Mouse (Mus musculus) MEL-GATA-1-ER (cell line): ENCODE measurements around the gene Kcne1.
A peak's percentile ranks its signal among the peaks of the same experiment; 100 is the strongest.

Source experiments
- DNase-seq: peaks from one replicate; pipeline ENCODE4 v3.0.0-alpha.2; 2012; ENCODE audit warnings: low read depth; ENCODE audit errors: extremely low read depth

Gene Kcne1

DNA sequence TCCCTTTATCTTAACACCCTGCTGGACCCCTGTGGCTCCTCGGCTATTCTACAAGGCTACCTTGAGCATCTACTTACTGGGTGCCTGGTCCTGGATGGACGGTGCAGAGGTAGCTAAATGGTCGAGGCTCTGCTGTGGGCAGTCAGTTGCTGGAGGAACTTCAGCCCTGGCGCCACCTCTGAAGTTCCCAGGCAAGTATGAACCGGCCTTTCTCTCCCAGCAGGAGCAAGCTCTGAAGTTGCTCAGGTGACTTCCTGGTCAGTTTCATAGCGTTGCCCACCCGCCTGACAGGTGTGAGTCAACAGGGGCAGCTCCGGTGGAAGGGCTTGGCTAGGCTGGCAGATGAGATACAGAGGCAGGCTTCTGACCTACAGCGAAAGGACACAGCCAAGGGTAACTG is at the start of gene Kcne1:
Gene Kcne1, minus strand, starts transcription at position 240 of the 400 bp plus-strand sequence.
- no peak for DNase-seq

DNA sequence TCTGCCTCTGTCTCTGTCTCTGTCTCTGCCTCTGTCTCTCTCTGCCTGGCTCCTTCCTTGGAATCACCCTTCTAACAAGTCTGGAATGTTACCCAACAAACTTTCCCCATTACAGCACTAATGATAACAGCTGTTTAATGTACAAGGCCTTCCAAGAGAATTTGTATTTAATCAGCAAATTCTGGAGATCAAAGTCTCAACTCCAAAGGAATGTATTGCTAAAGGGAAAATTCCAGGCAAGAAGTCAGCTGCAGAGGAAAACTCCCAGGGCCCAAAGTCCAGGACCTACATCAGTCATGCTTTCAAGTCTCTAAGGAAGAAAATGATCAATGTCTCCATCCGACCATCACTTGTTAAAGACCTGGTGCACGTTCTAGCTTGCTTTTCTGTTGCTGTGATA is 48.6 kb upstream of the Kcne1 start:
- DNase-seq: no peak

DNA sequence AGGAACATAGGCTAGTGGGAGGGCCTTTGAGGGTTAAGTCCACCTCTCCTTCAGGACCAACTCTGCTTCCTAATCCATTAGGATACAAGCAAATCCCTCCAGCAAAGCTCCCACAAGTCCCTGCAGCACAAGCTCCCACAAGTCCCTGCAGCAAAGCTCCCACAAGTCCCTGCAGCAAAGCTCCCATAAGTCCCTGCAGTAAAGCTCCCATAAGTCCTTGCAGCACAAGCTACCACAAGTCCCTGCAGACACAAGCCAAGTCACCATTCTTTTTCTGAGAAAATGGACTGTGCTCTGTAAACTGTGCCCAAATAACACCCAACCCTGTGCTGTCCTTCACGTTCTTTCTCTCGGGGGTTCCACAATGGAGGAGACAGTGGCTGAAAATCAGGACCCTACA is 44.9 kb upstream of the Kcne1 start:
- no peak for DNase-seq

DNA sequence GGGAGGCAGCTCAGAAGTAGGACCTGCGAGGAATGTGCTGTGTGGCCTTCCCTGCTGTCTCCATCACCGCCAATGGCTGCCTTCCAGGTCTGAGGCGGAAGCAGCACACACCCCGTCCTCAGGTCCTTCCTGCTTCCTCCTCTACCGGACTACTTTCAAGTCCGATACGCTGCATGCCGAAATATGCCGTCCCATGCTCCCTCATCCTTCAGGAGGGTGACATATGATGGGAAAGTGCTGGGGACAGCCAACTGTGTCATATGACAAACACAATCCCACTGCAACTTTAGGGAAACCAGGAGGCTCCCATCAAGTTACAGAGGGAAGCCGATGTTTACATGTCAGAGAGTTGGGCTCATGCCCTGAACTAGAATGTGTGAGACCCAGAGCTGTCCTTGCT is 43.8 kb upstream of the Kcne1 start:
- DNase-seq: no peak

DNA sequence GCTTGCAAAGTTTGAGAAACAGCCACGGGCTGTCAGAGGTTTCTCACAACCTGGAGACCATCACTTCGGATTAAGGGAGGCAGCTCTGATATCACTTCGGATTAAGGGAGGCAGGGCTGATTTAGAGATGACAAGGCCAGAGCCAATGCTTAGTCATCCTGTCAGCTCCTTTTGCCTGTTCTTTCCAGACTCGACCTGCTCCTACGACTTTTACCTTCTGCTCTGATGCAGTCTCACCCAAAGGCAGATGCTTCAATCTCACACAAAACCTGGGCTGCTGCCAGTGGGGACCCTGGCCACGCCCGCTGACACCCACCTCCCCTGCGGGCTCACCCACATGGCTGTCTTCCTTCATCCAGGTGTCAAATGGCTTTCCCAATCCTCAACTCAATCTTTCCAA is 42.9 kb upstream of the Kcne1 start:
- no peak for DNase-seq

DNA sequence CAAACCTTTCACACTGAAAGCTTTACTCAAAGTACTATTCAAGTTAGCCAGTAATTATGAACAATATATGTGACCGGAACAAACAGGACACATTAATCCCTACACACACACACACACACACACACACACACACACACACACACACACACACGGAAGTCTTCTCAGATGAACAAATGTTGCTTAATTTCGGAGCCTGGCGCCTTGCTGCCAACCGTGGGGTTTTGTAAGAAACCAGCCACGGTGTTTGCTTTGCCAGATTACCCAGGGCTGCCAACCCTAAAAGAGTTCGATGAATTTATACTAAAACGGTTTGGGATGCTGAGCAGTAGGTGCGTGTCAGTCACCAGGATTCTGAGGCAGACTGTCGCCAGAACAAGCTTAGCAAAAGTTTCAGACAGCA is 41.9 kb upstream of the Kcne1 start:
- DNase-seq: no peak

DNA sequence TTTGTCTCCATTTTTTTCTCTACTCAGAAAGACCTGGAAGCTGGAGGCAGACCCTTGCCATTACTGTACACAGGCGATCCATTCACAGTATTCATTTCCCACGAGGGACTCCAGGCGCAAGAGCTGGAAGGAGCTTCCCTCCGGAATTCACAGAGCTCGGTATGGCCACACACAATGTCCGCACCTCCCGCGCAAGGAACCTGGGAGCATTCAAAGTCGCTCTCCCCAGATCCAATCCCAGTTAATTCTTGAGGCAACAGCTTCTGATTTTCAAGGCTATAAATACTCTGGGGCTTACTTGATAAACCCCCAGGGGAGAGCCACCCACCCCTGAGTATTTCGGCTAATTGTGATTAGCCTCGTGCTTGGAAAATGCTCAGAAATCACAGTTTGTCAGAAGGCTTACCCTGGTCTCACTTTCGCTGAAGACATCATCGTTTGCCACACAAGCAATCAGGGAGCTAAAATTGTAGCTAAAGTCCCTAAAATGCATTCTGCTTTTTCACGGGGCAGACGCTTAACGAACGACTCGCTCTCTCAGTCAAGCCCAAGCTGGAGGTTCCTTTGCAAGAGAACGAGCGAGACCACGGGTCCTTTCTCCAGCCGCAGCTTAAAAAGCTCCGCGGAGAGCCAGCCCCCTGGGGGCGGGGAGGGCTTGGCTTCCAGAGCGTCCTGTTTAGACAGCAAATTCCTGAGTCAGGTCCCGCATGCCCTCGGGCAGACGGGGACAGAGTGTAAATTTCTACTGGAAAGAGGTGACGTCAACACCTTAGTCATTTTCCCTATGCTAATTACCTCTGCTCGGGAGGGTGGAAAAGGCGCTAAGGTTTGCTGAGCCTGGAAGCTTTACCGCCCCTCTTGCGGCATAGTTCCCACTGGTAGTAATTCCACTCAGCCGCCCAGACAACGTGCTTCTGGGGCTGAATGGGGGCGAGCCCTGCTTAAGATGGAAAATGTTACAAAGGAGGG is 40.5 kb upstream of the Kcne1 start:
- DNase-seq: no peak

DNA sequence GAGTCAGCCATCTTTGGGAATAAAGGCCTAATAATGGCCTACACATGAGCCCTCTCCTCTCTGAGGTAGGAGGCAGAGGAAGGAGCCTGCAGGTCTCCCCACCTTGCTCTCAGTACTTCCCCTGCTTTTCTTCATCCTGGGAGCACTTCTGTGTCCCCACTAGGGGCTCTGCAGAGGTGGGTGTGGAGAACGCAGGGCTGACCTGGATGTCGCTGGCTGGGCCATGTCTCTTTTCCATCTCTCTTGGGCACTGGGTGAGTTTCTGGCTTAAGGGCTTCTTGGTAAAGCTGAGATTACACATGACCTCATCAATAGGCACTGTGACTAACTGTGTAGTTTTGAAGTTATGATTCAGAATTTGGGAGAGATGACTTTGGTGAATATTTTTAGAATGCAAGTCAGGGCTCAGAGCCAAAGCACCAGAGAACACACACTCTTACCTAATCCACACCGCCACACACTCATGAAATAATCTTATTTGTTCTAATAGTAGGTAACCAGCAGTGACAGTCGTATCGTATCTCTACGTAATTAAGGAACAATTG is 39.4 kb upstream of the Kcne1 start:
- no peak for DNase-seq

DNA sequence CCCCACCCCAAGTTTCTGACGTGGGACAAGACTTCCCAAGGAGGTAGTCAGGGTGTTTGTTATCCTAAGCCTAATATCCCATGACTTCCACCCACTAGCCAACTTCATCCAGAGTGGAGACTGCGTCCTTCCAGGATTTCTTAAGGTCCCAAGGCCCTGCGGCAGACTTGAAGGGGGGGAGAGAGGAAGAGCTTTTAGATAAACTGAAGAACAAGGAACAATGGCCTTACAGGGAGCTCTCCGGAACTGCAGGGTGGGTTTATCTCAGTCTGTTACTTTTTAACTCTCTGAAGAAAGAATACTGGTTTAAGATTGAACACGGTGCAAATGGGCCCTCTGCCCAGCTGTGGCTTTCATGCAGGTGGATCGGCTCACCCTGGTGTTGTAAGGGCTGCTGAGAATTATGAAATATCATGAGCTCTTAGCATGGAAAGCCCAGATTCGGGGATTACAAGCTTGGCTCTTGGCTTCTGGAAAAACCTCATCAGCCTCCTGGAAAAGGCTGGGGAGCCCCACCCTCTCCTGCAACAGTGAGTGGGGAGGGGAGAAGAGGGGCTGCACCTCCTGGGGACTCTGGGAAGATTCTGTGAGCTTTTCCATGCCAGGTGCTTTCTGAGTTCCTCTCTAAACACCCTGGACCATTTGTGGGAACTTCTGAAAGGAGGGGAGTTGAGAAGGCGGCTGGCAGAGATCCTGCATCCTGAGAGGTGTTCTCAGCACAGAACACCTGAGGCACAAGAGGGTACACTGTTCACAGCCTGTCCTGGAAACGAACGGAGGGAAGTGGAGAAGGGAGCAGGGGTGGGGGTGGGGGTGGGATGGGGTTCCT is 38.7 kb upstream of the Kcne1 start:
- no peak for DNase-seq

DNA sequence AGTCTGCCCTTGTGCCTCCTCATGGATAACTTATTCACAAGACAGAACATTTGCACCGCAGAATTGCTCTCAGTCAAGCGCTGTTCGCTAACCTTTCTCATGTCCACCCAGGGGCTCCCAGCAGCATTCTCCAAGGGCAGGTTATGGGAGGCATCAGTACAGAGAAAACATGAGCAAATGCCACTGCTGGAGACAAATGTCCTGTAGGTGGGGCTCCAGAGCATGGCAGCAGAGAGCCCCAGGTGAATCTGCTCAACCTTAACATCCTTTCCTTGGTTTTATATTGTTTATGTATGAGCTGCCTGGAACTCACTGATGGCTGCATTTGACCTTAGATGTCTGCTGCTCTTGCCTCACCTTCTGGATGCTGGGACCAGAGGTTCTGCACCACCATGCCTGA is 34.5 kb upstream of the Kcne1 start:
- no peak for DNase-seq

DNA sequence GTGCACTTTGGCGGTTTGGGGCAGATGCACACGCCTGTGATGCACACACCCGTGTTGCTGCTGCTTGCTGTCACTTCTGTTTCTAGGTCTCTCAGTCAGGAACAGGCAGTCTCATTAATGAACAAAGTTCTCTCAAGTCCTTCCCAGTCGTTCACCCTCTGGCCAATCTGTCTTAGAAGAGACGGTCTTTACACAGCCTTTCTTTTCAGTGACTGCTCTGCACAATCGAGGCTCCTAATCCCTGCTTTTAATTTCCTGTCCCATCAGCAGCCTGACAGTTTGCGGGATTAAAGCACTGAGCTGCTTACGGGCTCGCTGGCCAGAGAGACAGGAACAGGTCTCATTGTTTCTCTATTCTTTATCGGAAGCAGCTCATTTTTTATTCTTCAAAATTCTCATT is 28.4 kb upstream of the Kcne1 start:
- no peak for DNase-seq

DNA sequence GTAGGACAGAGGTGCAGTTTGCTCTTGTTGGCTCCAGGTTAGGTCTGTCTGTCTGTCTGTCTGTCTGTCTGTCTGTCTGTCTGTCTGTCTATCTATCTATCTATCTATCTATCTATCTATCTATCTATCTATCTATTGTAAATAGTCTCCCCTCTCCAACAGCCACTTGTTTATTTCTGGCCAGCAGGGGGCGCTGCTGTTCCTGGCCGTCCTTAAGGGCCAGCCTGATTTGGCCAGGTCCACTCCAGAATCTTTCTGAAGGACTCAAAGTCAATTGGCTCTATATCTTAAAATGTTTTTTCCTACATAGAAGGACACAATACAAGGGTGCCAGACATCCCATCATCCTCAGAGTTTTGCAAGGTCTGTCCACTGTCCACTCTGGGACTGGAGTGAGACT is 25.8 kb upstream of the Kcne1 start:
- no peak for DNase-seq

DNA sequence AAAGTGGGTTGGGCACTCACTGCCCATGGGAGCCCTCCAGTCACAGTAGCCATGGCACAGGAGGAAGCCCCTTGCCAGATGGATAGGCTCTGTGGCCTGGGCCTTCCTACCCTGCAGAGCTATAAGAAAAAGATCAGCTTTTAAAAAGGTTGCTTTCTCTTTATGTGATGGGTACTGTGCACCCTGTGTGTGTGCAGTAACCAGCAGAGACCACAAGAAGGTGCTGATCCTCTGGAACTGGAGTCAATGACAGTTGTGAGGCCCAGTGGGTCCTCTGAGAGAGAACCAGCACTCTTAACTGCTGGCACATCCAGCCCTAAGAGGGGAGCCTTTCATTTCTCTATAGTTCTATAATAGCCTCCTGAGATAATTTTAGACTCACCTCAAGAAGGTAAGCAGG is 24.1 kb upstream of the Kcne1 start:
- no peak for DNase-seq

DNA sequence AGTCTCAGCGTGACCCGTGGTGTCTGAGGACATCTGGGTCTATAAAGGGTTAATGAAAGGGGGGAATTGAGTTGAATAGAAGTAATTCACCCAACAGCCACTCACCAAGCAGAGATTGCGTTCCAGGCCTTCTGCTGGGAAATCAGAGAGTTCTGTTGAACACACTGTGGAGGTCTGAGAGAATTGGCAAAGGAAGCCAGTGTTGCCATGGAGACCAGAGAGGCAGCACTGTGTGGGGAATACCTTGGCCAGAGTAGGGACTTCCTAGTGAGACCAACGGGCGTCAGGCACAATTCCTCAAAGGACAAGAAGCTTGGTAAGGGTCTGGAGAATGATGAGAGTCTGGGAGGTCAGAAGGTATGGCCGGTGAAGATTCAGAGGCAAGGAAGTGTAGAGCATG is 23.2 kb upstream of the Kcne1 start:
- no peak for DNase-seq

DNA sequence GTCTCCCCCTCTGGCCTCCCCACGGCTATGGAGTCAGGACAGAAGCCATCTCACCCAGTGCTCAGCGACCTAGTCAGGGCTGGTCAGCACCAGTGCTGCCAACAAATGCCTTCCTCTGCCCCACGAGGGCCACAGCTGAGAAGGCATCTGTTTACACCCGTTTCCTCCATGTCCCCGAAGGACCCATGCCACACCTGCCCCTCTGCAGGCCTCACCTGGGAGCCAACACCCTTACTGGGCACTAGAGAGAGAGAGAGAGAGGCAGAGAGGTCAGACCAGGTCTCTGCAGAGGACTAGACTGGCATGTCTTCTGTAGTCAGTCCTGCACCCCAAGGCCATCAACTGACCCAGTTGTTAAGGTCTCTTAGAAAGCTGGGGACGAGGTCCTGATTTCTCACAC is 21.8 kb upstream of the Kcne1 start:
- no peak for DNase-seq

DNA sequence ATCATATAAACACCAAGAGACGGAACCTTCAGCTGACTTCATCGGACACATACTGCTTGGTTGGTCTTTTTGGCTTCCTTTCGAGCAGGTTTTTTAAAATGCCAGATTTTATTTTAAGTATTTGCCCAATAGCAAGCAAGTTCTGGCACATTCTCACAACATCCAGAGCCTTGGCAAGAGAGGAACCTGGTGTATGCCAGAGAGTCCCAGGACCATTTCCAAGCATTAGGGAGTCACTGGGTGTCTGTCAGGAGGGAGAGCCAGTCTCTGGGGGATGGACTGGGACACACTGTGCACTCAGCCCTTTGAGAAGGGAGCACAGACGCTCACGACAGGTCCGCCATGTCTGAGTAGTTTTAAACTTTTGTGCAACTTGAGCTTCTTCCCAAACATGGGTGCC is 17.7 kb upstream of the Kcne1 start:
- no peak for DNase-seq

DNA sequence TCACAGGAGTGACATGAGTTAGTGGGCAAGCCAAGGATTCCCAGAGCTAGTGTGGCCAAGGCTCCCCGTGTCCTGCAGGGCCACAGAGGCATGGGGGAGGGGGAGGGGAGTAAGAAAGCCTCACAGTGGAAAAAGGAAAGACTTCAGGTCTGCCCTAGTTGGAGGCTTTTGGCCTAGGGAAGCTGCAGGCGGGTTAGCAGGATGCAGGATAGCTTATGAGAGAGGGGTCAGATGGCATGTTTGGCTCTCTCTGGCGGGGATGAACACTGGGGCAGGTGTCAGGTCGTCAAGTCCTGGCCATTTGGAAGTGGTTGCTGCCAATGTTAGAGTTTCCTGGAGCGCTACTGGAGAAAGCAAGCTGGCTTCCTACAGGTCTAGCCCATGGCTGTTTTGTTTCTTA is 12.4 kb upstream of the Kcne1 start:
- DNase-seq: no peak

DNA sequence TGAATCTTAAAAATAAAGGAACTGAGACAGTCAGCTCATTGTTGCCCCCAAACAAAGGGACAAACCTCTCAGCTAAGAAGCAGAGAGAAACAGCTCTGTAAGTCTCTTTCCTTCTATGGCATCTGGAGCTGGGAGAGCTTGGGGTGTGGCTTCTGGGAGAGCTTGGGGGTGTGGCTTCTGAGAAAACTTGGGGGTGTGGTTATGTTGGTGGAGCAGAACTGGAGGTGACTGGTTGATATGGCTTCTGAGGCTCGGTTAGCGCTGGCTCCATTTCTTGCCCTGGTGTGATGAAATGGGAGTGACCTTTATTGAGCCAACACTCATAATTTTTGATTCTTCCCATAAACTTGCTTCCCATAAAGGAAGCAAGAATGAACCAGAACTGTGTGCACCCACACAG is 10.0 kb upstream of the Kcne1 start:
- DNase-seq: peak; percentile 46

DNA sequence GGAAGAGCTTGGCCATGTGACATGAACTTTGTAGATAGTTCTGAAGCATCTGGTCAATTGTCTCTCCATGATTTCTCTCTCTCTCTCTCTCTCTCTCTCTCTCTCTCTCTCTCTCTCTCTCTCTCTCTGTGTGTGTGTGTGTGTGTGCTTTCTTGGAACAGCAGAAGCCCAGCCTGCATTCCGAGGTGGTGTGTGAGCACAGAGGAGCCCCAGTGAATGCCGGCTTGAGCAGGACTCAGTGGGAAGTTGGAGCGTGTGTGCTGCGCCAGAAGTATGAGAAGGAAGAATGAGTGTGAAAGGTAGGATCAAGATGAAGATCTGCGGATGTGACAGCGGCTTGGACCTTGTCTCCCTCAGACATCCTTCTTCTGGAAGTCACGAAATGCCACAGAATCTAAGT is 6.2 kb upstream of the Kcne1 start:
- DNase-seq: no peak

DNA sequence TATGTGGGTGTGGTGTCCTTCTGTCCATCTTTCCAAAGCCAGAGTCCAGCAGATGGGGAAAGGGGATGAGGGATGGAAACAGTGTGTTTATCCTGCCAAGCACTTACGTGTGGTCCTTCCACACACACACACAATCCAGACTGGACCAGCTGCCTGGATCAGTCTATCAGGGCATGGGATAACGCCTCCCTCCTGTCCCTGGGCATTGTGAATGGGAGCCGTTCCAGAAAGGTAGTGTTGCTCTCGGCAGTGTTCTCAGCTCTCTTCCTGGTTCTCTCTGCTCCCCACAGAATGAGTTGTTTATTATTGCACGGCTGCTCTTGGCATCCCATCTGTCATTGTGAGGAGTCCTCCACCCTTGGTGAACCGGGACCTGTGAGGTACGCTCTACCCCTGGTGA is 1.4 kb upstream of the Kcne1 start:
- no peak for DNase-seq

DNA sequence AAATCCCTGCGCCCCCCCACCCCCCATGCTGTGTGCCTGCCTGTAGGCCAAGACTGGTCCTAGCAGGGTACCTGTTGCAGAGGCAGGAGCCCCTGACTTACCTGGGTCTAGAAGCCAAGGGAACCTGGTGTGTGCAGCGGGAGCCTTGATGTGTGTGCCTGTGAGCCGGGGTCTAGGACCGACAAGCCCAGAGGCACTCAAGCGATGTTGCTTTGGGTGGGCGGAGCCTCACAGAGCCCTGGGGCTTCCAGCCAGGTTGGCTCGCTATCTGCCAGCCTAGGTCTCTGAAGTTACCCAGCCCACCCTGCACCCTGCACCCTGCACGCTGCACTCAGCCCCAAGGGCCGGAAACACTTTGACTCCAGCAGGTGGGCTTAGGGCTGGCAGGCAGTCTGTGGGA is 534 bp downstream of the Kcne1 start:
- DNase-seq: no peak

DNA sequence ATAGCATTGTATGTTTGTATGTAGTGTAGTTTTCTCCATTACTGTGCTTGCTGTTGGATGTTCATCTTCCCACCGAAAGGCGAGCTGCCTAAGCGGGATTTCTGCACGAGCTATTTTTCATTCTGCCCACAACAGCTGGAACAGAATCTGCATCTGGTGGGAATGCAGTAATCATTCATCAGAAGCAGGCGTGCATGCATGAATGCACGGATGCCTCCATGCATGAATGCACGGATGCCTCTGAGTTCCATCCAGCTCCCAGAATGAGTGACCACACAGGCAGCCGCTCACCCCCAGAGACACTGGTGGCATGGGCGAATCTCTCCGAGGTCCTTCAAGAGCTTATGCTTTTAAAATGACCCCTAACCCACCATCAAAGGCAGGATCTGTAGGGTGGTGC is 1.7 kb downstream of the Kcne1 start:
- no peak for DNase-seq
